Mouse (Mus musculus) left cerebral cortex, postnatal 36 days (tissue): ENCODE data around the gene Stx7. TPM values are rescaled to one million over a fixed set of nuclear protein-coding genes. Genes with fewer than 3 reads are reported as not detected.
"Not testable (repeated sequence)": the region's sequence is repeated elsewhere in the genome, so short reads cannot be mapped to it uniquely, and the experiment has no call there.

Source experiments
- DNase-seq, 2 experiments: peaks; one replicate each; pipeline ENCODE4 v3.0.0; 2021 to 2022; ENCODE audit warnings: low spot score in 2 of 2, mixed read lengths in 1 of 2
- intact Hi-C: fragments of 180-260 bp; cut with DNase I; formaldehyde crosslinking; loops from one replicate; pipeline ENCODE4 v1.15.1; 2025
- total RNA-seq, 2 experiments: library from RNA; stranded (reverse); gene quantifications; 2 replicates each; pipeline ENCODE4 v1.2.3; 2021

Stx7 gene
- 100 to 1,000 TPM; 136 to 139 TPM for total RNA-seq

- intact Hi-C loops, result no loop called here
- DNase-seq, result peak; percentile 91 to 93
These were observed at the start of gene Stx7 for GRCm38 (mm10) chr10:24149135-24149781. Gene Stx7, plus strand, starts transcription at chr10:24149302.

DNA sequence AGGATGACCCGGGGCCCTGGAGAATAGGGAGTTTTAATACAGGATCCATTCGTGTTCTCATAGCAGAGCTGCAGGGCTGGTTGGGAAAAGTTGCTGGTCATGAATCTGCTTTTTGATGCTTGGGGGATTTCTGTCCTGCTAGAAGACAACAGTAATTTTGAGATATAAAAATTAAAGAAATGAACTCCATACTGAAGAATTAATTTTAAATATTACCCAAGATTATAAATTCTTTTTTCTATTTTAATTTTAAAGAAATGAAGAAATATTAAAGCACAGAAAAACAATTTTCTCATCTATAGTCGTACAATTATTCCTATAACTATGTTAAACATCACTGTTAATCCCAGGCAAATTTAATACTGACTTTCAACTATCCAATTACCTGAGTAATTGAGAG is 47.3 kb upstream of the Stx7 start, which contains the start of gene Taar8c:
Gene Taar8c (minus strand): TSS at position 101 of the 400 bp plus-strand sequence.
- intact Hi-C loops, DNase-seq: not testable (repeated sequence)

DNA sequence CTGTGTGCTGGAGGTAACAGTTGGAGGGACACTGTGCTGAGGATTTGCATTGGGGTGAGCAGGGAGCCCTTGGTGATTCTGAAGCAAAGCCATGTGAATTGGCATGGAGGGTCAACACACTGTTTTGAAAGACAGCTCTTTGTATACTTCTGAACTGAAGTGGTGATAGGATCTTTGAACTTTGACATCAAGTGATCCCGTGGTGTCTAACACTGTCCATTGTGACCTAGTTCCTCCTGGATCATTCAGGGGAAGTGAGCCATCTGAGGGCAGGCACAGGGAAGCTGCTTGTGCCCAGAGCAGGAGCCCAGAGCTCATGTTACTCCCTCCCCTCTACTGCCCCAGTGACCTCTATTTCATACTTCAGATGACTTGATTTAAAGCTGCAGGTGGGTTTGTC is 45.8 kb upstream of the Stx7 start:
- intact Hi-C loops, DNase-seq: not testable (repeated sequence)

- intact Hi-C loops, result no loop called here
- DNase-seq, result no peak
These were observed 41.4 kb upstream of the Stx7 start for GRCm38 (mm10) chr10:24107747-24108146.

DNA sequence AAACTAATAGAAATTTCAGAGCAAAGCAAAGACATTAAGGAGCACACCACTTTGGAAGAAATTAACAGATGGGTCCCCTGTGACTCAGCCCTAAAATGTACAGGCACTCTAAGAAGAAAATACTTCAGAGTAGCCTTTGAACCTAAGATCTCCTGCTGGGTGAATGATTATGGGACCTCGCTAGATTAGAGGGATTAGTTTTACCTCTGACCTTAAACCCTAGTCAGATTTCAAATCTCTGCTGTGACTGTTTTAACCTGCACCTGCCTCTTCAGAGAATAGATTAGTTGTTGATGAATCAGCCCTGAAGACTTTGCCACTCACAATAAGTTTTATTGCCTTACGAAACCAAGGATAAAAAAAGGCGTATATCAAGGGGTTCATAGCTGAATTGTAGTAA is 40.9 kb upstream of the Stx7 start:
- no peak for DNase-seq
- intact Hi-C loops, result no loop called here

- intact Hi-C loops, DNase-seq: not testable (repeated sequence)
These were observed 39.7 kb upstream of the Stx7 start, which contains the start of gene Taar9 for GRCm38 (mm10) chr10:24109434-24109833. Gene Taar9, minus strand, starts transcription at chr10:24109534.

GRCm38 (mm10) chr10:24111116-24111778 is 37.9 kb upstream of the Stx7 start:
- intact Hi-C loops, result no loop called here

GRCm38 (mm10) chr10:24131451-24132262 is 17.4 kb upstream of the Stx7 start:
- intact Hi-C loops, result loop anchor here (2.0 to 5.0 kb wide), 2 partner anchors 154 to 317 kb away; no protein-coding TSS in a partner anchor
- DNase-seq, result peak; percentile 10 to 29

More at GRCm38 (mm10) chr10:24111116-24111778, 37.9 kb upstream of the Stx7 start:
- no peak for DNase-seq

DNA sequence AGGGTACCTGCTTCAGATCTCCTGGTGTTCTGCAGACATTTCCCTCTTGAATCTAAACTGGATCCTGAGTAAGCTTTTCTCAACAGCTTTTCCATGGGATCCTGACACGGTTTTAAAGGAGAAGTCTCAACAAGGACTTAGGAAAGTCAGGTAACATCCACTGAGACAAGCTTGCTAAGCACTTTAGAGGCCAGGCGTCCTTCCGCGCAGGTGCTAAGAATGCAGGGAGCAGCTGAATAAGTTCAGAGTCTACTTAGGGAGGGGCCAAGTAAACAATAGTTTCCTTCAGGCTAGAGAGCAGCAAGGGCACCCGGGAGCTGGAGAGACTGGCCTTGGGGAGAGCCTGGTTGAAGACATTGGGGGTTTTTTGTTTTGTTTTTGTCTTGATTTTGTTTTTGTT is 16.8 kb upstream of the Stx7 start:
- no peak for DNase-seq
- intact Hi-C loops, result loop anchor here (5.0 kb wide), 1 partner anchor 155 kb away; no protein-coding TSS in a partner anchor

DNA sequence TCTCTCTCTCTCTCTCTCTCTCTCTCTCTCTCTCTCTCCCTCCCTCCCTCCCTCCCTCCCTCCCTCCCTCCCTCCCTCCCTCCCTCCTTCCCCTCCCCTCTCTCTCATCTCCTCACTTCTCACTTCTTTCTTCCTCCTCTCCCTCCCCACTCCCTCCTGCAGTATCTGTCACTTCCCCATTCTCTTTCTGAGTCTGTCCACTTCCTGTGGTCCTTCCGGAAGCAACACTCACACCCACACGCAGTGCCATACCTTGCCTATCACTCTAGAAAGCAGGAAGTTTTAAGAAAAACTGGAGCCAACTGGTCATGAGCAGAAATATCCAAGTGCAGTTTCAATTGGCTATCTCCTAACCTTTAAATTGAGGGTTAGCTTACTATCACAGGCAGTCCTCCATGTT is 16.0 kb upstream of the Stx7 start:
- no peak for DNase-seq
- intact Hi-C loops, result loop anchor here (5.0 kb wide), 1 partner anchor 156 kb away; no protein-coding TSS in a partner anchor

GRCm38 (mm10) chr10:24134071-24134645 is 14.9 kb upstream of the Stx7 start:
- intact Hi-C loops, result loop anchor here (5.0 kb wide), 1 partner anchor 157 kb away; no protein-coding TSS in a partner anchor
- no peak for DNase-seq

DNA sequence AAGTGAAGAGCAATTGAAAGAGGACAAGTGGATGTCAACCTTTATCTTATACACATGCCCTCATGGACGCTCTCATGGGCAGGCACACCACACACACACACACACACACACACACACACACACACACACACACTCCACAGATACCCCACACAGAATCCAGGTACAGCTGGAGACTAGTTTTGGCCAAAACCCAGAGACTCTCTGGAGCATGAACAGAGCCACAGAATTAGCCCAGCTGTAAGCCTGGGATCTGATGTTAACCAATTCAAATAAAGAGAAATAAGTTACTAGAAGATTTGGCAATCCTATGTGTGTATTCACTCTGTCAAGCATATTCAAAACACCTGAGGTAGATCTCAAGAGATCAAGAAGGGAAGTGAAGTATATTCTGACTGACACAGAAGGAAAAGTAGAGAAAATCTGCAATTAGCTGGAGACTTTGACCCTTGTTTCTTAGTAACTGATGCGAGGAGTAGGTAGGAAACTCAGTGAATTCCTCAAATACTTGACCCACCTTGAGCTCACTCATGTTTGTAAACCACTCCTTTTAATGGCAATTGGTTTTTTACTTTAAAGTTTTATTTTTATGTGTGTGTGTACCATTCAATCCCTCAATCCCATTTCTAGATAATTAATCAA is 10.4 kb upstream of the Stx7 start:
- intact Hi-C loops, result no loop called here
- no peak for DNase-seq

GRCm38 (mm10) chr10:24142735-24143134 is 6.4 kb upstream of the Stx7 start:
- intact Hi-C loops, result no loop called here
- DNase-seq, result no peak

DNA sequence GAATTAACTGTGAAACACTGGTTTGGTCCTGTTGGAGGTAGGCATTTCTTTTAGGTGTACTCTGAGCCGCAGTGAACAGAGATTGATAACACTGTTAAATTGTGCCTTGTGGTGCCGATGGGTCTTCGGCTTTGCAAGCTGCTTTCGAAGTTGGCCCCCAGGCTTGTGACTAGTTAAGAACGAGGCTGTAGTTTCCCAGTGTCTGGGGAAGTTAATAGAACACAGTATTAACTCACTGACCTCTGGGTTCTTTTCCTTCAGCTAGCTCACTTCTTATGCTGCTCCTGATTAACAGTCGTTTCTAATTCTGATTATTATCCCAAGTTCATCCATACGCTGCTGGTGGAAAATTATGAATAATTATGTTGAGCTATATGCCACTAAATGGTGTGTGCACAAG is 984 bp downstream of the Stx7 start:
- no peak for DNase-seq
- intact Hi-C loops, result no loop called here

GRCm38 (mm10) chr10:24158470-24159254 is 9.6 kb downstream of the Stx7 start:
- DNase-seq, result no peak
- intact Hi-C loops, result no loop called here

- no peak for DNase-seq
- intact Hi-C loops, result no loop called here
These were observed 10.5 kb downstream of the Stx7 start for GRCm38 (mm10) chr10:24159575-24159974.

DNA sequence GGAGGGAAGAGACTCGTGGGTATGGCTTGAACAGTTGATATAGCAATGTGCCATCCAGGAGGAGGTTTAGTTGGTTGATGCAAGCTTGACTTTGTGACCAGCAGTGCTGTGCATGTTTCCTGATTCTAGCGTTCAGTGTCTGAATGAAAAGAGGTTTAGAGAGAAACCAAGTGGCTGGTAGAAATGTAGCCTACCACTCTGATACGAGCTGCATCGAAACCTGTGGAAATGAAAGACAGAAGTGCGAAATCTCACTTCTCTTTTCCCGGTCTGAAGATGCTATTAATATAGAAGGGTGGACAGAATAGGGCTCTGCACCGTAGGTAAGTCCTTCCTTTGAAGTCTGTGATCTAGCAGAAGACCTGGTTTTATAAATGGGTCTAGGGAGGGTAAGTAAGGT is 11.2 kb downstream of the Stx7 start:
- no peak for DNase-seq
- intact Hi-C loops, result no loop called here

DNA sequence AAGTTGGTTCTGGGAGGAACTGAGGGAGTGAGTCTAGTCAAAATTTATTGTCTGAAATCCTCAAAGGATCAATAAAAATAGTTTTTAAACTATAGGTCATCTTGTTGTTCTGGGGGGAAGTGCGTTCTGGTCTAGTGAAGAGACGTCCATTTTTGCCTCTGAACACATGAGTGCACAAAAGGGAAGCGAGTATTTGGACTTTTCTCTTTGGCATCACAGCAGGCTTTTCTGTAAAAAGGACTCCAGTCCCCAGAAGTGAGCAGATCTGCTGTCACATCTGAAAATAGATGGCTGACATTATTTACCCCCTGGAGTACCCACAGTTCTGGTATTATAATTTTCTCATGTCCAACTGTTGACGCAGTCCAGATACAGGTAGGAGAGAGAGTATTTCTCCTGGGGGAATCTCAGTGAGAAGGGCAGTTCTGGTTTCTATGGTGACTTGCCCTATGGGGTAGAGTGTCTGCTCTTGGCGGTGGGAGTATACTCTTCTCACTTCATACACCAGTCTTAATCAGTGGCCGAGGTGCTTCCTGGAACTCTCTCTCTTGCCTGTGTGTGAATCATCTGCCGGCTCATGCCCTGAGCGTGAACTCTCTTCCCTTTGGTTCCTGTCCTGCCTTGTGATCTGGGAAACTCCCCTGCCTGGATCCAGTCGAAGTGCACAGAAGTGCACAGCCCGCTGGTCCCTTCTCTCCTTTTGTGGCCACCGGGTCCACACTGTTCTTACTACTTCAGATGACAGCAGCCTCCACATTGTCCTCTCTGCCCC is 15.2 kb downstream of the Stx7 start:
- intact Hi-C loops, result no loop called here
- DNase-seq, result no peak
